Mouse (Mus musculus) embryonic fibroblast, embryonic 13.5 days (primary cell): ENCODE measurements around the gene Fbxl3.

Experiments used
- CTCF ChIP-seq: IDR thresholded peaks from 2 replicates; pipeline ENCODE4 v1.5.1; 2011; ENCODE audit warnings: mild to moderate bottlenecking, control low read depth, low read length, moderate library complexity, borderline replicate concordance; ENCODE audit not compliant: insufficient read depth
- POLR2A ChIP-seq: IDR thresholded peaks from 2 replicates; pipeline ENCODE4 v1.6.1; 2011; ENCODE audit warnings: low read depth, mild to moderate bottlenecking, control low read depth, low read length, moderate library complexity

DNA sequence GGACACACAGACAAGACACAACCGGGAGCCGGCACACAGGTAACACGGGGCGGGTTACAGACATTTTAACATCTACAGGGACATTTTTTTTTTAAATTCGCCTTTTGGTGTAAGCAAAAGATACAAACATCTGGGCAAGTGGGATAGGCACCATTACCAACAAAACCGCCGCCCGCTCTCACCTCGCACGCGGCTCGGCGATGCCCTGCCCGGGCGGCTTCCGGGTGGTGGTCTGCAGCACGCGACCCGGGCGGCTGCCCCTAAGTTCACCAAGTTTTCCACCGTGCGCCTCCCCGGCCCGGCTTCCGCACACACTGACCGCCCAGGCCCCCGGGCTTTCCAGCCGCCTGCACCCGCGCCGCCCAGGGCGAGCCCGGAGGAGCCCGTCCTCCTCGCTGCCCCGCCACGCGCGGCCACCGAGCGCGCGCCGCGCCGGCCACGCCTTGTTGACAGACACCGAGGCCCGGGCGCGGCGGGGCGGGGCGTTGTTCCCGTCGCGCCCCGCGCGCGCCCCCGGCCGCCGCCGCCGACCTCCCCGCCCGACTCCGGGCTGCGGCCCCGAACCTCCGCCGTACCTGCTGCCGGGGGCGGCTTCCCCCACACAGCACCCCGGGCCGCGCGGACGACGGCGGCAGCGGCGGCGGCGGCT lies 655 bp downstream of the Fbxl3 start:
- TF ChIP-seq CTCF: no peak
- TF ChIP-seq POLR2A: peak; percentile 44; the same call in 1 of the 2 replicates
